Mouse (Mus musculus) heart, postnatal 14 days (tissue): ENCODE measurements around the gene Fer. TPM values are rescaled to one million over a fixed set of nuclear protein-coding genes. Genes with fewer than 3 reads are reported as not detected.

Experiments used
- DNase-seq, 2 experiments: peaks; one replicate each; pipeline ENCODE4 v3.0.0; 2021 to 2022
- intact Hi-C: fragments of 180-260 bp; cut with DNase I; formaldehyde crosslinking; loops from one replicate; pipeline ENCODE4 v1.15.1; 2025
- total RNA-seq, 2 experiments: library from RNA; stranded (reverse); gene quantifications; 2 replicates each; pipeline ENCODE4 v1.2.3; 2021

Gene Fer
- total RNA-seq, 2 experiments from 2014 or later, result 17.7 to 19.2 TPM

DNA sequence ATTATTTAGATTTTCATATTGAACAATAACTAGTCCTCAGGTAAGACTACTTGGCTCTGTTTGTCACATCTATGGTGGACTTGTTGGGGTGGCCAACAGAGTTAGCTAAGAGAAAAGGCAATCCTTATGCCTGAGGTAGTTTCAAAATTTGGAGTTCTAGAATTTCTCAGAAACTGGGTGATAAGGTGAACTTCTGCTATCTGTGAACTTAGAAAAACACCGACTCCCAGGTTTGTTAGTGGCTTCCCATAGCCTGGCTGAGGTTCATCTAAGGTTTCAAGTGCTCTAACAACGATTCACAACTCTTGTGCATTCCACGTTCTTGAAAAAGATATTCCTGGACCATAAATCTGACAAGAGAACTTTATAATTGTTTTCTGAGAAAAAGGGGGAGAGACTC lies 463 bp upstream of the Fer start:
- no peak for DNase-seq
- intact Hi-C loops, result loop anchor here (5.0 kb wide), 2 partner anchors 470 to 740 kb away; partner anchors contain the start of genes Man2a1 and Pja2

DNA sequence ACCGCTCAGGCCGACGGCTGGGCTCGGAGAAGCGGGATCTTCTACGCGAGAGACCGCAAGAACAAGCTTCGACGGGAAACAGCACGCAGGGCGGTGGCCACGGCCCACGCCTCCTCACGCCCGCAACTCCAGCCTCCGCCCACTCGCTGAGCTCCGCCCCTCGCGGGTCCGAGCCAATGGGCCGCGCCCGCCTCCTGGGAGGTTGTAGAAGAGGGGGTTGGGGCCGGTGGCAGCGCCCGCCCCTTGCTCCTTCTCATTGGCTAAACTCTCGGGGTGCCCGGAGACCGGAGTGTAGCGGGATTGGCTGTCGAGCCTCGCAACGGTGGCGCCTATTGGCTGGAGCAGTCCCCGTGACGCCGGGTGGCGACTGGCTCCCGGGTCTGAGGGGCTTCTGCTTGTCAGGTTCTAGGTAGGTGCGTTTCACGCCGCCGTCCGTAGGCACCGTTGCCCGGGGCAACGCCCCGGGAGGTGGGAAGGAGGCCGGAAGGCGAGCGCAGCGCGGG lies 836 bp downstream of the Fer start, which contains the start of gene A930002H24Rik:
Gene A930002H24Rik (minus strand): TSS at position 145 of the 503 bp plus-strand sequence.
- intact Hi-C loops, result loop anchor here (5.0 kb wide), 2 partner anchors 469 to 739 kb away; partner anchors contain the start of genes Man2a1 and Pja2
- DNase-seq, result peak; percentile 99

DNA sequence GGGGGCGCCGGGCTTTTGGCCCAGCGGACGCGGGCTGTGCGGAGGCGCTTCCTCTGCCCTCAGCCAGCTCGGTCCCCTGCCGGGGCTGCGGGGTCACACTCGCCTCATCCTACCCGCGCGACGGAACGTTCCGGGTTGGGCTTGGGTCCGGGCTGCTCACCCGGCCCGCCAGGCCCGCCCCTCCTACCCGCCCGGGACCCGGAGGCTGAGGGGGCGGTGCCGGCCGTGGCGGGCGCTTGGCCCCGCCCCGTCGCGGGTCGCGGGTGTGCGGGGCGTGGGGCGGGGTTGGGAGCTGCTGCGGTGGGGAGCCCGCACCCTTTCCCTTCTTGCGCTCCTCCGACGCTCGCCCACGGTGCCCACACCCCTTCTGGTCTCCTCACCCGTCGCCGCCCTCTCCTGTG lies 1.3 kb downstream of the Fer start:
- intact Hi-C loops, result loop anchor here (5.0 kb wide), 2 partner anchors 468 to 738 kb away; partner anchors contain the start of genes Man2a1 and Pja2
- DNase-seq, result peak in 1 of 2 experiments; percentile 67

DNA sequence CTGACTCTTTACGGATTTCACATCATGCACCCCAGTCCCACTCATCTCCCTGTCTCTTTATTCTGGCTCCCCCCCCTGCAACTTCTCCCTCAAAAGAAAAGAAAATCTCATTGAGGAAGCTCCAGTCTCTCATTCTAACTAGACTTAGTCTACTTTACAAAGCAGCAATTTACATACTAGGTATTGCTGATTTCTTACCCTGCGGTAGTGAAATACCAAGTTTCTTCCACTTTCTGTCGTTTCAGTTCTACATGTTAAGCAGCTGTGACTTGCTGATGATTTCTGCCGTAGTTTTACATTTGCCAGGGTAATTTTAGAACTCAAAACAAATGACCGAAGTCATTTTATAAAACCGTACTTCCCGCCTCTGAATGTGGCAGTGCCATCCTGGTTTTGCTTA lies 8.9 kb downstream of the Fer start:
- intact Hi-C loops, result loop anchor here (5.0 kb wide), 1 partner anchor 56 kb away; no protein-coding TSS in a partner anchor
- DNase-seq, result no peak

DNA sequence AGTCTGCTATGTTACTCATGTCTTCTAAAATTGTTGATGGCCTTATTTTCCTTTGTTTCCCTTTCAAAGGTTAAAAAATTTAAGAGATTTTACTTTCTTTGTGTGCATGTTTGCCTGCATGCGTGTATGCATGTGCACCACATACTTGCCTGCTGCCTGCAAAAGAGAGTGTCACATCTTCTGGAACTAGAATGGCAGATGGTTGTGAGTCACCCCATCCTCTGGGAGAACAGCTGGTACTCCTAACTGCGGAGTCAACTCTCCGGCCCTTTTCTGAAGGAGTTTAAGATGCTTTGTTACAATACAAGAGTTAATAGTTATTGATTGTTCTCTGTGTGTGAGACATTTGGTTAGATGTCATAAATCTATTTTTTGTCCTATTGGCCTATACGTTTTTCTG lies 16.0 kb downstream of the Fer start:
- intact Hi-C loops, result no loop called here
- peak; percentile 7 to 20 for DNase-seq

DNA sequence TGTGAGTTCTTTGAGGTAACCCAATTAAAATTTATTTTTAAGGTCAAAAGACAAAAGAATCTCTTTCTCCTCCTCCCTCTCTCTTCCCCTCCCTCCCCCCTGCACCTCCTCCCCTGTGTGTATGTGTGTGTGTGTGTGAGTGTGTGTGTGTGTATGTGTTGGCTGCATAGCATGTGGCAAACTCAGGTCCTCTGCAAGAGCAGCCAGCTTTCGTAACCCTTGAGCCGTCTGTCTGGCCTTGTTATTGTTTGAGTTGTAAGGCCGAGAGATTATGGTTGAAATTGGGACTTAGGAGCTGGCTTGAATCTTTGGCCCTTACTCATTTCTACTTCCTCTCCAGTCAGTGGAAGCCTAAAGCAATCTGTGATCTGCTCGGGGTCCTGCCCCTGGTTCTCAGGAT lies 17.1 kb downstream of the Fer start:
- DNase-seq, result no peak
- intact Hi-C loops, result no loop called here

DNA sequence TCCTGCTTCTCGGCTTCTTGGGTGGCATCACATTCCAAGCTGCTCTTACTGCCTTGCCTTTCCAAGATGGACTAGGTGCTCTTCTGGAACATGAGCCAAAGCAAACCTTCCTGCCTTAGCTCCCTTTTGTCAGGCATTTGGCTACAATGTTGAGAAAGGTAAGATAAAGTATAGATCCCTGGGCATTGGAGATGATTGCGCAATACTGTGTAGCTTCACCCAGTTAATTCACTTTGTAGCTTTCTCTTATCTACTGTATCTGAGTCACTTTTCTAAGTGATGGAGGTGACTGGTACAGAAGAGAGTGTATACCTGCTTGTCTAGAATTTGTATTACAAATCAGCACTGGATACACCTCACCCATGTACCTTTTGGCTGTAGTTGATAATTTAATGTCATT lies 24.1 kb downstream of the Fer start:
- intact Hi-C loops, result no loop called here
- no peak for DNase-seq

DNA sequence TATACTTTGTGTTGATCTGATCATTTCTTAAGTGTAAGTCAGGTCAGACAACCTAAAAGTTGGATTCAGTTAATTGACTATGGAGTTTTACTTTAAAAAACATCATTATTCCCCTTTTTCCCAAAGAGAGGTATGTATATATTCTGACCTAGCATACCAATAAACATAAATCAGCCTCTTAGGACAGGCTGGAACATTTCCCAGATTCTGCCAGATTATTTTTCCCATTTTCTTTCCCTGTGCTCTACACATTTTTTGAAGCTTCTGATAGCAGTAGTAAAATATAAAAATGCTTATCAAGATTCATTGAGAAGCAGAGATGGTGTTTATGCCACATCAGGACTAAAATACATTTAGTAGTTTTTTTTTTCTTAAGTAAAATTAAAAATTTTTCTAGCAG lies 27.7 kb downstream of the Fer start:
- intact Hi-C loops, result no loop called here
- no peak for DNase-seq

DNA sequence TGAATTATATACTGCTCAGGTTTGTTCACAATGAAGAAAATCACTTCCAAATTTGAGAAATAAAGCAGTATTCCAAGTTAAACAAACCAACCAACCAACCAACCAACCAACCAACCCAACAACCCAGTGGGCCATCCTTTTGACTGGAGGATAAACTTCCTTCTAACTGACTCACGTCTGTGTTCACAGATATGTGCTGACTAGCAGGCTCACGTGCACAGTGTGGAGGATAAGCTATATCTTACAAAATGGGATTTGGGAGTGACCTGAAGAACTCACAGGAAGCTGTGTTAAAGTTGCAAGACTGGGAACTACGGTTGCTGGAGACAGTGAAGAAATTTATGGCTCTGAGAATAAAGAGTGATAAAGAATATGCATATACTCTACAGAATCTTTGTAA lies 33.0 kb downstream of the Fer start:
- intact Hi-C loops, result no loop called here

DNA sequence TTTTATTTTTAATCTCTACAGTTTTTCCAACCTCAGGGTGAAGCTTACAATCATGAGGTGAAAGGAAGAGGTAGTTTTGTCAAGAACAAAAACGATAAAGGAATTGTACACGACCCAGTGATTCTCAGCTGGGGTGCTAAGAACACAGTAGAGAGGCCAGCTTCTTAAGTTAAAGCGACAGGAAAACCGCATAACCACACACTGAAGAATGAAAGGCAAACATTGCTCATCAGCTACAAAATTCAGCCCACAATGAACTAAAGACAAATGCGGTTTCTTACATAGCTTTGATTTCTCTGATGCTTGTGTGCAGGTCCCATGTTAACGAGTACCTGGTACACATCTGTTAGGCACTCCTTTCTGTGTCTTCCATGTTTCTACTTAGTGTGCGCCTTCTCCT lies 34.2 kb downstream of the Fer start:
- no peak for DNase-seq
- intact Hi-C loops, result no loop called here

More for the DNA sequence above, 33.0 kb downstream of the Fer start:
- no peak for DNase-seq

DNA sequence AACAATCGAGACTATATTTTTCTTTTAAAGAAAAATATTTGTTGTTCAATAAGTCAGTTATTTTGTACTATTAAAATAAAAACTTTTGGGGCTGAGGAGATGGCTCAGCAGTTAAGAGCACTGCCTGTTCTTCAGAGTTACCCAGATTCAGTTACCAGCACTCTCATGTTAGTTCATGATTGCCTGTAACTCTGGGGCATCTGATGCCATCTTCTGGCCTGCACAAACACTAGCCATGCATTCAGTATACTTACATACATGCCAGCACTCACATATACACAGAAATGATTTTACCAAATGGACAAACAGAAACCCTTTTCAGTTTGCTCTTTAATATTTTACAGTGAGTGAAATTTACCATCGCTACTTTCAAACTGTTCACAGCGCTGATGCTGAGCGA lies 46.4 kb downstream of the Fer start:
- no peak for DNase-seq
- intact Hi-C loops, result no loop called here

DNA sequence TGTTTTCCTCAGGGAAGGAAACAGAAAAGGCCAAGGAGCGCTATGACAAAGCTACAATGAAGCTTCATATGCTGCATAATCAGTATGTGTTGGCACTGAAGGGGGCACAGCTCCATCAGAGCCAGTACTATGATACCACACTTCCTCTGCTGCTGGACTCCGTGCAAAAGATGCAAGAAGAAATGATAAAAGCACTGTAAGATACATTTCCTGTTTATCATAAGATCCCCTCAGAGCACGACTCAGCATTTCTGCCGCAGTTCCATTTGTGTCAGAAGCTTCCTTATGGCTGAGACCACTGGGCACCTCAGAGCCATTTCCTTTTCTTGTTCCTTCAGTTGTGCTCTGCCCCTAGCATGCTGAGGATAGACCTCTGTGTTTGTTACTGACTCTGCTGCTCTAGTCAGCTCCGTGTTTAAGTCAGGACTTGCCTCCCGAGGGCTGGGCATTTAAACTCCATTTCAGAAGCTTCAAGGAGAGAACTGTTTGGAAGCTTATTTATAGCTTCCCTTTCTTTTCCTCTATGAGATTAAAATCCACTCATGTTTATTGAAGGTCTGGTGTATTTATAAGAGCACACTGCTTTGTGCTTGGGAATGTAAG lies 58.8 kb downstream of the Fer start:
- intact Hi-C loops, result no loop called here
- no peak for DNase-seq

DNA sequence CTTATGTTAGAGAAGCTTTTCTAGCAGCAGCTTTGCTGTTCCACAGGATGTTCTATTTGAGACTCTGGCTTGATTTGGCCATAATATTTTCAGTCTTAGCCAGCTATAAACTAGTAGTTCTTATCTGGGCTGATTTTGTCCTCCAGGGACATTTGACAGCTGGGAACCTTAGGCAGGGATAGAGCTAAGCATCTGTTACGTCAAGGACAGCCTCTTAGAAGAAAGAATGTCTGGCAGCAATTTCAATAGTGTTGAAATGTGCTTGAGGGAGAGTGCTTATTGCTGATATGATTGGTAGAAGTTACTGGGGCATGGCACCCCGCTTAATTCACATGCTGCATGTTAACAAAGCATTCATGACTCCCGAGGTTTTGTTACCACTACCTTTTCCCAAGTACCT lies 62.7 kb downstream of the Fer start:
- intact Hi-C loops, result loop anchor here (5.0 kb wide), 1 partner anchor 53 kb away; no protein-coding TSS in a partner anchor
- peak in 1 of 2 experiments; percentile 37 for DNase-seq

DNA sequence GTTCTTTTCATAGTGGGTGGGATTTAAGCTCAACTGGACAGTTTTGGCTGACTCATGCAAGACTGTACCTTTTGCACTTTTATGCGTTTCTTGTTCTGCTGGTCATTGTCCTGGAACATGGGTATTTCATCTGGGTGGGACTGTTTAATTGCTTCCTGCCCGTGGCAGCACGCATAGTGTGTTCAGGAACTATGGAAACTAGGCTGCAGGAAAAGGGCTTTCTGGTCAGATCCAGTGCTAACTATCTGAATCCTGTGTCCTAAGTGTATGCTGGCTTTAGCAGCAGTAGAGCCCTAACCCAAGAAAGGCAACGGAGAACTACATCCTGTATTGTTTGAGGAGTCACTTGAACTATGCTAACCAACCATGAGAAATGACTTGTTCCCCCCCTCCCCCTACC lies 67.8 kb downstream of the Fer start:
- no peak for DNase-seq
- intact Hi-C loops, result loop anchor here (10.0 kb wide), 1 partner anchor 126 kb away; no protein-coding TSS in a partner anchor

DNA sequence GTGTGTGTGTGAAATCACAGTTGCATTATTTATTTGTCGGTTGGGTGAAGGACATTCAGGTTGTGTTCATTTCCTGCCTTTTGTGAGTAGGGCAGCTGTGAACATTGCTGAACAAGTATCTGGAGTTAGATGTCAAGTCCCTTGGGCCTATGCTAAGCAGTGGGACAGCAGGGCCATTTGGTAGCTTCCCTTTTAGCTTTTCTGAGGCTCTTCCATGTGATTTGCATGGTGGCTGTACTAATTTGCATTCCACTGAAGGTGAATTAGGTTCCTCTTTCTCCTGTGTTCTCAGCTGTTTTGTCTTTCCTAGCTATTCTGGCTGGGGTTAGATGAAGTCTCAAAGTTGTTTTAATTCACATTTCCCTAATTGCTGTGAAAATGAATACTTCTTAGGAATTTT lies 68.7 kb downstream of the Fer start:
- intact Hi-C loops, result loop anchor here (10.0 kb wide), 1 partner anchor 127 kb away; no protein-coding TSS in a partner anchor
- DNase-seq, result no peak

DNA sequence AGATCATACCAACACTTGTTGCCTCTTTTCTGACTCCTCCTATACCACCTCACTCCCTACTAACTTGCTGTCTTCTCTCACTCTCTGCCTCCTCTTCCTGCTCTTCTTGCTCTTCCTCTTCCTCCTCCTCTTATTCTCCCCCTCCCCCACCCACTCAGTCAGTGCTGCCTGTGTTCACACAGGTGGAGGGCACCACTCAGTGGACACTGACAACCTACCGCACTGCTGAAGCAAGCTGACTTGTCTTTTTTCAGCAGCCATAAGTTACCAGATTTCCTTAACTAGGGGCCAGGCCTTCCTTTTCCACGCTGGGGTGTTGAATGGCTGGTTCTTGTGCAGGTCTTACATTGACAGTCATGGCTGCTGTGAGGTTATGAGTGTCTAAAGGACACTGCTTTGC lies 72.5 kb downstream of the Fer start:
- intact Hi-C loops, result loop anchor here (10.0 kb wide), 1 partner anchor 131 kb away; no protein-coding TSS in a partner anchor
- DNase-seq, result no peak

DNA sequence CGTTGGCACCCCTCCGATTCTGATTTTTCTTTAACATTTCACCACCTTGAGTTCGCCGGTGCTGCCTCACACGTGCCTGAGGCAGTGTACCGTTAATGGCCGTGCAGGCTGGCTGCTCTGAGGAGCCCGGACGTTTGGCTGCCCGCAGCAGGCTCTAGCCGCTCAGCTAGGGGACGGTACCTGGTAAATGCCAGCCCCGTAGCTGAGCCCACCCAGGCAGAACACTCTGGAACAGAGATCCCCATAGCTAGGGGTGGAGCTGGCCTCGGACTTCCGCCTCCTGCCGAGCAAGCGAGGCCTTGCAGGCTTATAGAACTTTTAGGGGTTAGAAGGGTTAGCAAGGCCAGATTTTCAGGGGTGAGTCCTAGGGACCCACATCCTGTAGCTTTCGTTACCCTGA lies 75.0 kb downstream of the Fer start:
- intact Hi-C loops, result loop anchor here (10.0 kb wide), 1 partner anchor 133 kb away; no protein-coding TSS in a partner anchor
- no peak for DNase-seq

DNA sequence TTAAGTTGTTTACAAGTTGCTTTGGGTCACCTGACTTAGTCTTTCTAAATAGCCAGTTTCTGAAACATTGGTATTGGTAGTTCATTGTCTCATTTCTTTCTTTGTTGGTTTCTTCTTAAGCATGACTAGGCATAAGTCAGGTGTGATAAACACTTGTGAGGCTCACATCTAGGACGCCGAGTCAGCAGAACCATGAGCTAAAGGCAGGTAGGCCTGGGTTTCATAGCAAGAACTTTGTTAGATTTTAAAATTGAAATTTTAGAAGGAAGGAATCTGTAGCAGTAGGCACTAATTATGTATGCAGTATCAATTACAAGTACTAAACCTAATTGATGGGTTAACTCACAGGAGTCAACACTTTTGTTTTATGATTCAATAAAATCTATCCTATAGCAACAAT lies 83.9 kb downstream of the Fer start:
- DNase-seq, result no peak

DNA sequence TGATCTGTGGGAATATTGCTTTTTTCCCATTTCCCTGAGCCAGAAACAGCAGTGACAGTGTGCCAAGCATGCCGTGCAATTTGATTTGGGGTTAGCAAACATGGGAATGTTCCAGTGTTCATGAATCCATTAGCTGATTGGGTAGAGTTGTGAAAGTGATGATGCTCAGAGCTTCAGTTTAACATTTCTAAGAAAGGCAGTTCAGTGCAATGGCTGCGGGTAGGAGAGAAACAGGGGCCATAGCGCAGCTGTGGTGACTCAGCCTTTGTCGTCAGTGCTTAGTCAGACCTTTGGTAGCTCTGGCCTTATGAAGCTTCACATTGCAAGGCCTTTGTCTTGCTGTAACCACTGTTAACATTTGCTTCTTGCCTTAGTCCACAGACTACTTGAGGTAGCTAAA lies 85.9 kb downstream of the Fer start:
- no peak for DNase-seq
- intact Hi-C loops, result no loop called here

More for the DNA sequence above, 83.9 kb downstream of the Fer start:
- intact Hi-C loops, result no loop called here

DNA sequence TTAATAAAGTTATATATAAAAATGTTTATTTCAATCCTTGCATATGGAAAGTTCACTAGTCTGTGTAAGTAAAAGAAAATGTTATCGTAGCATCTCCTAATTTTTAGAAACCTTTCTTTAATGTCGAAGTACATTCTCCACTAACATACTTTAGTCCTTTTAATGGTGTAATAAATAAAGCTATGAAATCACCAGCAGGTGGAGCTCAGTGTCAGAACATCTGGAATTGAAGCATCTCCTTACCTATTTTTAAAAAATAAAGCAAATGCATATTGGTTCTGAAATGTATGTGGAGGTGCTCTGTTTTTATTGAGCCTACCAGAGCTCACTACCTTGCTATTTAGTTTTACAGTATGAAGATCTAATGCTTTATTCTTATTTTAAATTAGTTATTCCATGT lies 88.6 kb downstream of the Fer start:
- DNase-seq, result no peak
- intact Hi-C loops, result no loop called here

DNA sequence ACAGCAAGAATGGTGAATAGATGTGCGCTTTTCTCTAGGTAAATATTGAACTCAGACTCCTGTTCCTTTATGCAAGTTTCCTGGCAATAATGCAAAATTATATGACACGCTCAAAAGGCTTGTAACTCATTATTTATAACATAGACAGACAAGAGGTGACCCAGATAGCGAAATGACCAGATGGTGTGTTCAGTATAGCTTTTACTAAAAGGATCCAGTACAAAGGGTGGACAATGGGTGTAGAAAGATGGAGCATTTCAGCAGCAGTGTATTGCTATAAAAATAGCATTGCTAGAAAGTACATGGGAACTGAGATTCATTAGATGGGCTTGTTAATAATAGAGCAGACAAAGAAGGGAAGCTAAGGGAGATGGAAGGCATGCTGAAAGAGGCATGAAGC lies 104.2 kb downstream of the Fer start:
- intact Hi-C loops, result no loop called here
- DNase-seq, result no peak

DNA sequence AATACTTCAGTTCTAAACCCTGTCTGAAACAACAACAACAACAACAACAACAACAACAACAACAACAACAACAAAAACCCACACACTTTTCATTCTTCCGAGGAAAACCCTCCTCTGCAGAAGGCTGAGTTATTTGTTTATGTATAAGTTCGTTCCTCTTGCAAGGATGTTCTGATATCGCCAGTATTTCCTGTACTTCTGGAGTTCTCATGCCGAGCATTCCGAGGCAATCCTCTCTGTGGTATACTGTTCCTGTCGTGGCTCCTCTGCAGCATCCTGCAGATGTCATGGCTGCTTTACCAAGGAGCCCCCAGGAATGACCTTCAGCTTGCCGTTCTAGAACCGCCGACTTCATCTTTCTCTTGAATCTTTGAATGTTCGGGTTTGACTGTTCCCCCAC lies 106.6 kb downstream of the Fer start:
- DNase-seq, result no peak
- intact Hi-C loops, result no loop called here
